Mouse (Mus musculus) limb, embryonic 14.5 days (tissue): ENCODE data around the gene She. TPM values are rescaled to one million over a fixed set of nuclear protein-coding genes. Genes with fewer than 3 reads are reported as not detected.

ENCODE experiments used
- ATAC-seq: fragments of 200-750 bp; cut with Nextera tagmentation; 2 replicates; pipeline ENCODE4 v1.8.0; 2017; ENCODE audit warnings: low read depth, moderate number of reproducible peaks, moderate TSS enrichment; ENCODE audit not compliant: low FRiP score
- DNase-seq: peaks from one replicate; pipeline ENCODE4 v3.0.0-alpha.2; 2015; ENCODE audit warnings: low spot score
- H3K27ac ChIP-seq: fragments of 300-500 bp; sonication (generic); replicated peaks from 2 replicates; pipeline ENCODE4 v1.5.1; 2014; ENCODE audit warnings: low read depth, mild to moderate bottlenecking, low read length, moderate library complexity, mixed read lengths
- H3K27me3 ChIP-seq: fragments of 300-500 bp; sonication (generic); 2 replicates; pipeline ENCODE4 v1.6.1; 2014; ENCODE audit warnings: low read length, mixed read lengths; ENCODE audit not compliant: control insufficient read depth, insufficient read depth
- H3K36me3 ChIP-seq: fragments of 300-500 bp; sonication (generic); 2 replicates; pipeline ENCODE4 v1.6.1; 2014; ENCODE audit warnings: mild to moderate bottlenecking, low read length, moderate library complexity, mixed read lengths; ENCODE audit not compliant: control insufficient read depth, insufficient read depth
- H3K4me1 ChIP-seq: fragments of 300-500 bp; sonication (generic); 2 replicates; pipeline ENCODE4 v1.6.1; 2014; ENCODE audit warnings: antibody characterized with exemption, low read length, mixed read lengths; ENCODE audit not compliant: control insufficient read depth, insufficient read depth
- H3K4me2 ChIP-seq: fragments of 300-500 bp; sonication (generic); replicated peaks from 2 replicates; pipeline ENCODE4 v1.6.1; 2014; ENCODE audit warnings: low read depth, mild to moderate bottlenecking, low read length, moderate library complexity; ENCODE audit not compliant: severe bottlenecking
- H3K4me3 ChIP-seq: fragments of 300-500 bp; sonication (generic); replicated peaks from 2 replicates; pipeline ENCODE4 v1.5.1; 2014; ENCODE audit warnings: low read length
- H3K9ac ChIP-seq: fragments of 300-500 bp; sonication (generic); 2 replicates; pipeline ENCODE4 v1.6.1; 2014; ENCODE audit warnings: mild to moderate bottlenecking, low read depth, low read length, moderate library complexity; ENCODE audit not compliant: severe bottlenecking
- H3K9me3 ChIP-seq: fragments of 300-500 bp; sonication (generic); 2 replicates; pipeline ENCODE4 v1.6.1; 2016; ENCODE audit warnings: low read length; ENCODE audit not compliant: control insufficient read depth
- POLR2A ChIP-seq: fragments of 200-500 bp; IDR thresholded peaks from 2 replicates; pipeline ENCODE4 v1.8.0; 2012; ENCODE audit warnings: inconsistent platforms, mild to moderate bottlenecking, moderate library complexity, borderline replicate concordance; ENCODE audit not compliant: insufficient read depth, insufficient read length; ENCODE audit errors: extremely low read depth
- WGBS: fragments of 180-500 bp; shearing (Covaris S2); extraction: QIAGEN DNeasy Blood & Tissue Kit; methylation state at CpG from one replicate; pipeline ENCODE4 v1.1.7; 2014; 5-methylcytosine and 5-hydroxymethylcytosine counted together
- polyA plus RNA-seq, 2 experiments: library from polyadenylated mRNA; depleted of rRNA in 1 of 2; stranded (reverse) in 1 of 2; unstranded in 1 of 2; fragments of >200 nt; fragmentation: Nextera tagmentation in 1 of 2; extraction: Ambion mirVana in 1 of 2; gene quantifications; 2 replicates each; pipeline versions ENCODE4 v1.2.1 to v1.2.3; 2012 to 2014

Gene She
- polyA plus RNA-seq, 2 experiments, result 2.9 to 4.7 TPM

DNA sequence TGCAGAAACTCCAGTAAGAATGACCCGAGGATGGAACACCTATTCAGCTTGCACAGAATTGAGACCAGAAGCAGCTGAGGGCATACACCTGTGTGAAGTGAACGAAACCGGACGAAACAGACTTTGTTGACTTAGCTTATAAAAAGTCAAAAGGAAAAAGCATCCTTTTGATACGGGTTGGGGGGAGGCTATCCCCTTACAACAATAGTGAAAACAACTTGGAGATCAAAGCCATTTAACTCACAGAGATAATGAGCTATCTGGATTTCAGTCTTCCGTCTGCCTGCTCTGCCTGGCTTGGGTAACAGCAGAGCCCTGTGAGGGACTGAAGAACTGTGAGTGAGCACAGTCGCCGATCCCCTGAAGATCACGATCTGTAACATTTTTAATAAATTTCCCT lies 37.8 kb downstream of the She start:
- no peak overlapping the region for H3K9ac ChIP-seq
- 49% methylated on average over 9 of the region's 9 CpGs for WGBS
- peaks cover 18% of the 10 kb centered on the region for H3K4me1 ChIP-seq
- no peak overlapping the region; the same call in 1 of the 2 replicates for H3K4me2 ChIP-seq
- TF ChIP-seq POLR2A, result no peak
- H3K36me3 ChIP-seq, result no peaks in the 10 kb centered on the region
- no peak overlapping the region for H3K4me3 ChIP-seq
- H3K9me3 ChIP-seq, result no peaks in the 10 kb centered on the region
- no peak for ATAC-seq
- no peaks in the 10 kb centered on the region for H3K27me3 ChIP-seq
- DNase-seq, result no peak
- 0 out of 2 replicates have a peak overlapping the region, but pooled peaks have one; percentile 46 for H3K27ac ChIP-seq

DNA sequence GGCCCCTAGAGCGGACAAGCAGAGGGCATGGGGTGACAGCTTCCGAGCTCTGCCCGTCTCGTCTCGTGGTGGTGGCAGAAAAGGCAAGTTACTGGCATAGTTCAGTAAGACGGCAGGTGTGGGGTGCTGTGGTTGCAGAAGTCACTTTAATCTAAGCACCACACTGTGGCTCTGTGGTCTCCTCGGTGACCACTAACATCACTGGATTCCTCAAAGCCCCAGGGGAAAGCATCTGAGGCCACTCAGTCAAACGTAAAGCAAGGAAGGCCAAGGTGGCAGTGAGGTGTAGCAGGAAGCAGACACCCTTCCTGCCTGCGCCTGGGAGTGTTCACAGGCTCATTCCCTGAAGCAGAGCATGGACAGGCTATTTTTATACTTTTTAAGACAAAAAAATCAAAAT lies 38.4 kb downstream of the She start:
- H3K4me3 ChIP-seq, result no peak overlapping the region
- H3K27ac ChIP-seq, result no peak overlapping the region
- no peak for TF ChIP-seq POLR2A
- no peaks in the 10 kb centered on the region for H3K9me3 ChIP-seq
- peaks cover 18% of the 10 kb centered on the region for H3K4me1 ChIP-seq
- no peak overlapping the region for H3K4me2 ChIP-seq
- H3K36me3 ChIP-seq, result no peaks in the 10 kb centered on the region
- WGBS, result 55% methylated on average over 9 of the region's 9 CpGs
- H3K9ac ChIP-seq, result no peak overlapping the region
- DNase-seq (no peak), ATAC-seq (no peak)
- H3K27me3 ChIP-seq, result no peaks in the 10 kb centered on the region

DNA sequence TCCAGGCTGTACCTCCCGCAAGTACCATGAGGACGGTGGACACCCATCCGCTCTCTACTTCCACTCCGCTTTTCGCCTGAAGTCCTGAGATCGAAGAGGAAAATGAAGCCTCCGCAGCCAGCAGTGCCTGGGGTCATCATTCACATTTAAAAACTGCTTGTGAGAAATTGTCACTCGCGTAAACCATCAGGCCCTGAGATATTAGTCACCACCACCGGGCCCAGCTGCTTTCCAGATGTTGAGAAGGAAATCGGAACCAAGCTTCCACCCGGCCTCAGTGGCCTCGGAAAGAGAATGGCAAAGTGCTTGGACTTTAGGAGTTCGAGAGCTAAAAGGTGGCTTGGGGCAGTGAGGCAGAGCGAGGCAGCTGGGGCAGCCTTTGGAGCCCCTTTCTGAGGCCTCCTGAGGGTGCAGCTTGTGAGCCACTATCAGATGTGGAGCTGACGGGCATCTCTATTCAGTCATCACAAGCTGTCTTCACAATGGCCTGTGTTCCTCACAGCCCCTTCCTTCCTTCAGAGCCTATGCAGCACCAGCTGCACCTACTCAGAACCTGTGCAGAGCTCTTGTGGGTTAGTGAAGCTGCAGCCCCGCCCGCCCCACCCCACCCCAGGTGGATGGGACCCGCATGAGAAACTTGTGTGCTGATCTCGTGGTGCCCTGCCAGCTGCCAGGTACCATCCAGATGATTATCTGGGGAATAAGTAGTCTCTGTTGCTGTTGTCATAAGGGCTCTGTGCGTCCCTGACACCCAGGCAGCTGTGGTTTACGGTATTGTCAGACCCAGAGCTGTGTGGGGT lies 39.5 kb downstream of the She start:
- Histone ChIP-seq H3K4me2 (no peak overlapping the region), H3K9ac (no peak overlapping the region), H3K27ac (no peak overlapping the region), H3K36me3 (no peaks in the 10 kb centered on the region), H3K4me3 (no peak overlapping the region), H3K9me3 (no peaks in the 10 kb centered on the region), H3K4me1 (peaks cover 18% of the 10 kb centered on the region), H3K27me3 (no peaks in the 10 kb centered on the region)
- WGBS, result 53% methylated on average over 22 of the region's 22 CpGs
- TF ChIP-seq POLR2A, result no peak
- DNase-seq, result no peak
- no peak for ATAC-seq

DNA sequence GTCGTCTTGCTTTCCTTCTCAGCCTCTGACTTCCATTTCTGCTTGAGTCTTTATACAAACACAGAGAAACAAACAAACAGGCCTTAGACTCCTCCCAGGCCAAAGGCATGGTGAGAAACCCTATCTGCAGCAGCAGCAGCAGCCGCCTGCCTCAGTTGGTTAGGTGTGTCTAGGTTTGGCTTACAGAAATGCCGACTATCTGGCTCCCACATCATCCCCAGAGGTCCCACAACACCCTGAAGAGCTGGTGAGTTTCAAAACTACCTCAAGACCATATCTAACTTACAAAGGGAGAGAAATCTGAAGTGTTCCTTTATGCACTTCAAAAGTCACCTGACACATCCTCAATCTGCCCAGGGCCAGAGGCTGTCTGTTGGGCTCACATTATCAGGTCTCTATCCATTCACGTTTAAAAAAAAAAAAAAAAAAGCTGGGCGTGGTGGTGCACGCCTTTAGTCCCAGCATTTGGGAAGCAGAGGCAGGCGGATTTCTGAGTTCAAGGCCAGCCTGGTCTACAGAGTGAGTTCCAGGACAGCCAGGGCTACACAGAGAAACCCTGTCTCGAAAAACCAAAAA lies 40.3 kb downstream of the She start:
- H3K9ac ChIP-seq, result no peak overlapping the region
- TF ChIP-seq POLR2A, result no peak
- no peak overlapping the region for H3K4me3 ChIP-seq
- H3K36me3 ChIP-seq, result no peaks in the 10 kb centered on the region
- no peak overlapping the region for H3K4me2 ChIP-seq
- no peaks in the 10 kb centered on the region for H3K27me3 ChIP-seq
- ATAC-seq, result no peak
- no peak for DNase-seq
- no peaks in the 10 kb centered on the region for H3K9me3 ChIP-seq
- no peak overlapping the region for H3K27ac ChIP-seq
- WGBS, result 66% methylated on average over 8 of the region's 8 CpGs
- H3K4me1 ChIP-seq, result peaks cover 18% of the 10 kb centered on the region

DNA sequence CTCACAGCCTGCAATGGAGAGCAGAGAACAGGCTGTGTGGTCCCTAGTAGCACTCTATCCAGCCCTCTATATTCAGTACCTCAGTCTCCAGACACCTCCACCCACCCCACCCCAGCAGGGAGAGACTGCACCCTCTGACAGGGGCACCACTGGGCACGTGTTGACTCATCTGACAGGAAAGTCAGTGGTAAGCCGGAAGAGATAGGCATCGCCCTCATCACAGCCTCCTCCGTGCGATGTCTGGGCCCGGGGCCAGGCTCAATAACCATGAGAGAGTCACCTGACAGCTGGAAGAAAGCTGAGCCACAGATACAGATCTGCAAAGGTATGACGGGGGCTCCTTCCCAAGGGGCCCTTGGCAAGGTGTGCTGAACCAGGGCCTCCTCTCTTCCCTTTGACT lies 41.0 kb downstream of the She start:
- TF ChIP-seq POLR2A, result no peak
- Histone ChIP-seq H3K9ac (no peak overlapping the region), H3K4me2 (no peak overlapping the region), H3K4me1 (peaks cover 18% of the 10 kb centered on the region), H3K27me3 (no peaks in the 10 kb centered on the region), H3K4me3 (no peak overlapping the region), H3K9me3 (no peaks in the 10 kb centered on the region), H3K36me3 (no peaks in the 10 kb centered on the region), H3K27ac (no peak overlapping the region)
- no peak for ATAC-seq
- WGBS, result 71% methylated on average over 7 of the region's 7 CpGs
- DNase-seq, result no peak
